Mouse (Mus musculus) liver, adult 2 months (tissue): ENCODE measurements around the gene Tm4sf20. TPM values are rescaled to one million over a fixed set of nuclear protein-coding genes. Genes with fewer than 3 reads are reported as not detected.

ENCODE experiments used
- DNase-seq: peaks from one replicate; pipeline ENCODE4 v3.0.0-alpha.2; 2011; ENCODE audit warnings: low read depth, low spot score; ENCODE audit errors: extremely low read depth
- H3K27ac ChIP-seq: fragments of 200-500 bp; replicated peaks from 2 replicates; pipeline ENCODE4 v1.5.1; 2012; ENCODE audit warnings: low read depth, mild to moderate bottlenecking, control low read depth, inconsistent platforms, low read length; ENCODE audit not compliant: insufficient read depth
- H3K27me3 ChIP-seq: fragments of 200-500 bp; 2 replicates; pipeline ENCODE4 v1.6.1; 2012; ENCODE audit warnings: mild to moderate bottlenecking, moderate library complexity, low read length, inconsistent platforms; ENCODE audit not compliant: control insufficient read depth, insufficient read depth
- H3K36me3 ChIP-seq: fragments of 200-500 bp; 2 replicates; pipeline ENCODE4 v1.6.1; 2012; ENCODE audit warnings: low read length, inconsistent platforms; ENCODE audit not compliant: control insufficient read depth, insufficient read depth
- H3K4me1 ChIP-seq: fragments of 200-500 bp; 2 replicates; pipeline ENCODE4 v1.6.1; 2011; ENCODE audit warnings: low read length; ENCODE audit not compliant: control insufficient read depth, insufficient read depth
- H3K4me3 ChIP-seq: fragments of 200-500 bp; 2 replicates; pipeline ENCODE4 v1.5.1; 2011; ENCODE audit warnings: low read depth, mild to moderate bottlenecking, control low read depth, low read length, moderate library complexity; ENCODE audit not compliant: insufficient read depth
- H3K79me2 ChIP-seq: fragments of 200-500 bp; 2 replicates; pipeline ENCODE4 v1.6.1; 2012; ENCODE audit warnings: inconsistent platforms, mild to moderate bottlenecking, low read length, moderate library complexity; ENCODE audit not compliant: control insufficient read depth, insufficient read depth
- H3K9ac ChIP-seq: fragments of 200-500 bp; 2 replicates; pipeline ENCODE4 v1.6.1; 2012; ENCODE audit warnings: low read depth, mild to moderate bottlenecking, control low read depth, inconsistent platforms, low read length
- CTCF ChIP-seq: fragments of 200-500 bp; IDR thresholded peaks from 2 replicates; pipeline ENCODE4 v1.5.1; 2011; ENCODE audit warnings: low read depth, low read length, control low read depth
- POLR2A ChIP-seq: fragments of 200-500 bp; IDR thresholded peaks from 2 replicates; pipeline ENCODE4 v1.6.1; 2011; ENCODE audit warnings: low read length, control low read depth; ENCODE audit not compliant: insufficient read depth; ENCODE audit errors: extremely low read depth
- WGBS: fragments of 180-500 bp; shearing (Covaris S2); methylation state at CpG from one replicate; pipeline ENCODE4 v1.1.7; 2018; 5-methylcytosine and 5-hydroxymethylcytosine counted together
- polyA plus RNA-seq: library from polyadenylated mRNA; depleted of rRNA; stranded (reverse); fragments of >200 nt; gene quantifications from 2 replicates; pipeline ENCODE4 v1.2.3, GENCODE M21; 2012
- total RNA-seq: library from RNA; depleted of rRNA; stranded (reverse); fragments of >200 nt; gene quantifications from 2 replicates; pipeline ENCODE4 v1.2.3, GENCODE M21; 2014

The Tm4sf20 gene
- total and polyA plus RNA-seq, 2 experiments, result not detected

- TF ChIP-seq POLR2A, result no peak
- no peak for TF ChIP-seq CTCF
- WGBS, result 81% methylated on average over 7 of the region's 7 CpGs
Observed at GRCm38 (mm10) chr1:82788070-82788469, 19.8 kb upstream of the Tm4sf20 start.

DNA sequence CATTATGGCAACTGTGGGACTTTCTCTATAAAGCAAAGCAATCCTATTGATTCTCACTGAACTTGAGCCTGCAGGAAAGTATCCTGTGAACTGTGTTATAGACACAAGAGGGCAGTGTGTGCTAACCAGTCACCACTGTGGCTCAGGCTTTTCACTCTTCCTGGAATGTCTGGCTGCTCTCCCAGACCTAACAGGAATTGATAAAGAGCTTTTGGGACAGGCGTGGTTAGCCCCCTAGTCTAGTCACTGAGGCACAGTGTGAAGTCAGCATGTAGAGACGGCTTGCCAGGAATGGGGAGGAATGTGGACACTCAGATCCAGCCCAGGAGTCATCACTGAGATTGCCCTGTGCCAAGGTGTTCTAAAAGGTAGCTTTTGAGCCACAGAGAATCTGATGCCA lies 19.2 kb upstream of the Tm4sf20 start:
- H3K4me1 ChIP-seq, result 0 out of 2 replicates have a peak, but pooled peaks cover 2% of the 10 kb centered on the region
- H3K79me2 ChIP-seq, result no peaks in the 10 kb centered on the region
- WGBS, result 1% methylated on average over 2 of the region's 2 CpGs
- TF ChIP-seq CTCF, result peak; percentile 70
- TF ChIP-seq POLR2A, result no peak
- no peak overlapping the region for H3K9ac ChIP-seq
- H3K27ac ChIP-seq, result no peak overlapping the region
- no peak overlapping the region for H3K4me3 ChIP-seq
- H3K27me3 ChIP-seq, result no peaks in the 10 kb centered on the region; the same call in 1 of the 2 replicates
- H3K36me3 ChIP-seq, result no peaks in the 10 kb centered on the region
- DNase-seq, result peak; percentile 67

More at GRCm38 (mm10) chr1:82788070-82788469, 19.8 kb upstream of the Tm4sf20 start:
- Histone ChIP-seq H3K4me1 (0 out of 2 replicates have a peak, but pooled peaks cover 2% of the 10 kb centered on the region), H3K4me3 (no peak overlapping the region), H3K27me3 (no peaks in the 10 kb centered on the region; the same call in 1 of the 2 replicates), H3K9ac (no peak overlapping the region), H3K27ac (no peak overlapping the region), H3K79me2 (no peaks in the 10 kb centered on the region), H3K36me3 (no peaks in the 10 kb centered on the region)
- no peak for DNase-seq

GRCm38 (mm10) chr1:82785546-82785945 lies 17.3 kb upstream of the Tm4sf20 start:
- H3K4me3 ChIP-seq, result no peak overlapping the region
- TF ChIP-seq POLR2A (no peak), CTCF (no peak)
- H3K4me1 ChIP-seq, result 0 out of 2 replicates have a peak, but pooled peaks cover 2% of the 10 kb centered on the region
- H3K27me3 ChIP-seq, result no peaks in the 10 kb centered on the region; the same call in 1 of the 2 replicates
- no peak overlapping the region for H3K9ac ChIP-seq
- 69% methylated on average over 6 of the region's 6 CpGs for WGBS
- DNase-seq, result no peak
- no peak overlapping the region for H3K27ac ChIP-seq
- H3K79me2 ChIP-seq, result no peaks in the 10 kb centered on the region
- no peaks in the 10 kb centered on the region for H3K36me3 ChIP-seq

DNA sequence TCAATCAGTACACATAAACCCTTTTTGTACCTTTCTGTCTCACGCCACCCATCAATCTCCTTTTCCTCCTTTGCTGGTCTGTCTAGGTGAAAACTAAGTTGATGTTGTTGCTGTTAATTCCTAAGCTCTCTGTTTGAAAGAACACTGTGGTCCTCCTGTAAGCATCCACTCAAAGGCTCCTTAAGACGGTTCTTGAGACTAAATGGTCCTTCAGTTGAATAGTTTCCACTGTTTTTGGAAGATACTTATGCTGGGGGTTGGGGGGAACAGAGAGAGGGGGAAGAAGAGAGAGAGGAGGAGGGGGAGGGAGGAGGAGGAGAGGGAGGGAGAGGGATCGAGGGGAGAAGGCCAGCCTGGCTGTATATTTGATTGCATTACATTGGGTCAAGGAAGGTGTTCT lies 15.3 kb upstream of the Tm4sf20 start:
- no peaks in the 10 kb centered on the region for H3K79me2 ChIP-seq
- WGBS, result 82% methylated on average over 3 of the region's 3 CpGs
- no peak overlapping the region for H3K4me3 ChIP-seq
- TF ChIP-seq CTCF (no peak), POLR2A (no peak)
- H3K36me3 ChIP-seq, result no peaks in the 10 kb centered on the region
- H3K27me3 ChIP-seq, result no peaks in the 10 kb centered on the region; the same call in 1 of the 2 replicates
- H3K9ac ChIP-seq, result no peak overlapping the region
- H3K4me1 ChIP-seq, result 0 out of 2 replicates have a peak, but pooled peaks cover 2% of the 10 kb centered on the region
- DNase-seq, result no peak
- no peak overlapping the region for H3K27ac ChIP-seq

- H3K4me1 ChIP-seq, result no peaks in the 10 kb centered on the region
- no peaks in the 10 kb centered on the region for H3K79me2 ChIP-seq
- TF ChIP-seq CTCF, result no peak
- TF ChIP-seq POLR2A, result no peak
- H3K4me3 ChIP-seq, result no peak overlapping the region
- WGBS, result 79% methylated on average over 6 of the region's 6 CpGs
- DNase-seq, result no peak
- no peak overlapping the region for H3K9ac ChIP-seq
- H3K27ac ChIP-seq, result no peak overlapping the region
- H3K36me3 ChIP-seq, result no peaks in the 10 kb centered on the region
- no peaks in the 10 kb centered on the region for H3K27me3 ChIP-seq
Observed at GRCm38 (mm10) chr1:82779388-82779966, 11.2 kb upstream of the Tm4sf20 start.

DNA sequence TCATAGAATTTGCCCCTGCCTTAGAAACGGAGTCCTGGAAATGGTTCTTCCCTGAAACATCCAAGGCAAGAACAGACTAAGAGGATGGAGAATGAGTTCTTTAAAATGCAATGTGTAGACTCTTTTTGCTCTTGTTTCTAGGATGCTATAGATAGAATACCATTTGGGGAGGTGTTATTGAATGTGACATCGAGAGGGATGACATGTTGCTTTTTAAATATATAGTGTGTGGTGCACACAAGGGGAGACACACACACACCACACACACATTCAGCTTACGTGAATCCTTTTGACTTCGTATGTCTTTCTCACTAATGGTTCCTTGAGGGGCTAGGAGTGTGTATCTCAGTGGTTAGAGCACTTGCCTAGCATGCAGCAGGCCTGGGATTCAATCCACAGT lies 7.0 kb upstream of the Tm4sf20 start:
- H3K36me3 ChIP-seq, result no peaks in the 10 kb centered on the region
- no peak overlapping the region for H3K27ac ChIP-seq
- H3K4me1 ChIP-seq, result no peaks in the 10 kb centered on the region
- no peak for DNase-seq
- no peak for TF ChIP-seq POLR2A
- no peak for TF ChIP-seq CTCF
- H3K4me3 ChIP-seq, result no peak overlapping the region
- no peaks in the 10 kb centered on the region for H3K79me2 ChIP-seq
- H3K27me3 ChIP-seq, result no peaks in the 10 kb centered on the region
- no peak overlapping the region for H3K9ac ChIP-seq
- 91% methylated on average over 4 of the region's 4 CpGs for WGBS
